Mouse (Mus musculus) testis, adult 2 months (tissue): Measurements from ENCODE around the gene Pex7.

ENCODE experiments used
- CTCF ChIP-seq: fragments of 200-500 bp; IDR thresholded peaks from 2 replicates; pipeline ENCODE4 v1.5.1; 2012; ENCODE audit warnings: low read depth, mild to moderate bottlenecking, inconsistent platforms, low read length, moderate library complexity; ENCODE audit not compliant: control insufficient read depth, insufficient read depth, insufficient replicate concordance
- POLR2A ChIP-seq: fragments of 200-500 bp; IDR thresholded peaks from 2 replicates; pipeline ENCODE4 v1.6.1; 2012; ENCODE audit warnings: low read depth, mild to moderate bottlenecking, inconsistent platforms, low read length, moderate library complexity; ENCODE audit not compliant: control insufficient read depth

DNA sequence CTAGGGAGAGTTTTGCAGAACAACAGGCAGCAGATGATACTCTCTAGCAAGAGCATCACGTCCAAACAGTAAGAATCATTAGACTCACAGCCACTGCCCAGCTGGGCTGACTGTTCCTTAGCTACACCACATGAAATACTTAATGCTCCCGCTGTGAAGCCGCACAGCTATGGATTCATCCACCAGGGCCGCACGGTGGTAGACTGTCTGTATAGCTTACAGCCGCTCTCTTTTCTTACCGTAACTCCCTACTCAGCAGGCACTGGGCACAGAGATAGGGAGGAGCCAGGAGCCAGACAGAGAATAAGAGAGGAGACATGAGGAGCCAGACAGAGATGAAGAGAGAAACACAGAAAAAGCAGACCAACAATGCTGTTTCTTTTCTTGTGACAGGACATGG, 30.8 kb downstream of the Pex7 start:
- no peak for TF ChIP-seq CTCF
- TF ChIP-seq POLR2A: no peak
